Mouse (Mus musculus) gastrocnemius, adult 2 months (tissue): Measurements from ENCODE around the gene Mettl15. TPM values are rescaled to one million over a fixed set of nuclear protein-coding genes. Genes with fewer than 3 reads are reported as not detected.

Source experiments
- DNase-seq: peaks from one replicate; pipeline ENCODE4 v3.0.0; 2022
- H3K27ac ChIP-seq: fragments of 200-600 bp; 2 replicates; pipeline ENCODE4 v1.8.1; 2022; ENCODE audit warnings: mild to moderate bottlenecking
- H3K4me3 ChIP-seq: fragments of 200-600 bp; 2 replicates; pipeline ENCODE4 v1.8.1; 2022; ENCODE audit warnings: mild to moderate bottlenecking, moderate library complexity
- CTCF ChIP-seq: fragments of 200-600 bp; IDR thresholded peaks from 2 replicates; pipeline ENCODE4 v1.8.1; 2022; ENCODE audit warnings: antibody characterized with exemption, mild to moderate bottlenecking, moderate library complexity
- intact Hi-C: fragments of 180-260 bp; cut with DNase I; formaldehyde crosslinking; loops from one replicate; pipeline ENCODE4 v1.15.1; 2025
- microRNA-seq: library from miRNA; unstranded; fragments of <30 nt; microRNA quantifications from one replicate; pipeline ENCODE4 v1.2.0, GENCODE M21; 2021
- total RNA-seq, 2 experiments: library from RNA; stranded (reverse); gene quantifications; 2 replicates each; pipeline ENCODE4 v1.2.3; 2021

Gene Mettl15
- total RNA-seq, 2 experiments from 2014 or later = 3.2 to 7.9 TPM

DNA sequence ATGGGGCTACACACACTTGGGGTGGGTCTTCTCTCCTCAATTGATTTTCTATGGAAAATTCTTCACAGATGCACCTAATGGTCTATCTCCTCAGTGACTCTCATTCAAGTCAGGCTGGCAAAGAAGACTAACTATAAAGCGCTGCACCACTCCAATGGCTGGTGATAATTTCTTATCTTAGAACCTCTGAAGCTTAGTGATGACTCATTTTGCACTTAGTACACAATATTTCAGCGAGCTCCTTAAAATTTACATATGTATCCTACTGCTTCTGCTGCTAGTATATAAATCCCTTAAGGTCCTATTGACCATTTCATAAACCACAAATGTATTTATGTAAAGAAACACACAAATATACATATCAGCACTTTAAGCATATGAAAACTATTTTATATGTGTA lies 136.1 kb downstream of the Mettl15 start:
- intact Hi-C loops = no loop called here
- DNase-seq = no peak
- Histone ChIP-seq H3K27ac (no peak overlapping the region), H3K4me3 (no peak overlapping the region)
- no peak for TF ChIP-seq CTCF

DNA sequence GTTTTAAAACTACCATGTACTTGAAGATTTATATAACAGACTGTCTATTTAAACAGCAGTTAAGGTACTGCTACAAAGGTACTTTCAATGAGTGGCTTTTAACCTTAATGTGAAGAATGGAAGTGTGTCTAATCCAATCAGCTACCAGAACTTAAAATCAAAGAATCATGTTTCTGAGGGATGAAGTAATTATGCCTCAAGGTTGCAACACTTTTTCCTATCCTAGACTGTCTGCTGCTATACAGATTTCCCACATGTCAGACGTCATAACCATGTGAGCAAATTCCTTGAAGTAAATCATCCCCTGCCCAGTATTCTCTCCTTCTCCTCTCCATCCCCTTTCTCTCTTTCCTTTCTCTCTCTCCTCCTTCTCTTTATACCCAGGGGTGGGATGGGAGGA lies 140.2 kb downstream of the Mettl15 start:
- H3K4me3 ChIP-seq = no peak overlapping the region
- no peak for DNase-seq
- TF ChIP-seq CTCF = no peak
- H3K27ac ChIP-seq = no peak overlapping the region
- intact Hi-C loops = no loop called here

DNA sequence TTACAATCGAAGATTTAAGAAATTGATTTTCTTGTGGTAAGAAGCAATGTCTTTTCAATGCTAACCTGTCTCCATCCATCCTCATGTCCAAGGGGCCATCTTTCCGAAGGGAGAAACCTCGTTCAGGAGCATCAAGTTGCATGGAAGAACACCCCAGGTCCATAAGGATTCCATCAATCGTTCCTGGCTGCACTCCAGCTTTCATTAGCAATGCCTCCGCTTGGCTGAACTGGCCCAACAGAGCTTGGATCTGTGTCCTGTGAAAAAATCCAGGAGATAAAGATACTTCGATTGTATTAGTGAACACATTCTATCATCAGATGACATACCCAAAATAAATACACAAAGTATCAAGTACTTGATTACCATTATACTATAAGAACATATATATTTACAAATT lies 143.3 kb downstream of the Mettl15 start:
- H3K27ac ChIP-seq = no peak overlapping the region
- intact Hi-C loops = no loop called here
- no peak overlapping the region for H3K4me3 ChIP-seq
- TF ChIP-seq CTCF = no peak
- no peak for DNase-seq

DNA sequence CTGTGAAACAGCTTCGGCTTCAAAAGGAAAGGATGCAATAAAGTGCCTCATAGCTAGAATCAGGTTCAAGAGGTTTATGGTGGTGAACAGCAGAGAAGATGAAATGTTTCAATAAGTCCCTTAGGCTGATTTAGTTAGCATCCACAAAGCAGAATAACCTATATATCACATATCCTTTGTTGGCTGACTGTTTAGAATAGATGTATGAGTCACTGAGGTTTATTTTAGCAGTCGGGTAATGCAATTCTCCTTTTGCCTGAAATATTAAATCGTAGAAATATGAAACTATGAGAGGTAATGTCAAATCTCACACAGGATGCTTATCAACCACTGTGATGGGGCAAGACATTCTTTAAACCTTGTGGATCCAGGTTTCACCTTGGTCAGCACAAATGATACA lies 149.8 kb downstream of the Mettl15 start:
- no peak for TF ChIP-seq CTCF
- intact Hi-C loops = no loop called here

DNA sequence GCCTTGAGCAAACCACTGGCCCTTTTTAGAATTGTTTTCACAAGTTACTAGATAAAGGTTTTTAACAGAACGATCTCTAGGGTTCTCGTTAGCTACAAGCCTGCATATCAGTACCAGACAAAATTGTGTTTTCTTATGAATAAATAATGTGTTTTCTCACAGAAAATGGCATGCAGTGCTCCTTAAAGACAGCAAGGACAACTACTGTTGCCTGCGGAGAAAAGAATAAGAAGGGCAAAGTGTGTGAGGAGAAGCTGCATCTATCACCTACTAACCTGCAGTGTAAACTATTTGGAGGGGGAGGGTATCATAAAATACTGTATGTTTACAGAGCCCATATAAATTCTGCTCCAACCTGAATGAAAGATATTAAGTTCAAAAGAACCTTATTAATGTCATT lies 150.6 kb downstream of the Mettl15 start:
- DNase-seq = no peak
- Histone ChIP-seq H3K4me3 (no peak overlapping the region), H3K27ac (no peak overlapping the region)
- no peak for TF ChIP-seq CTCF
- intact Hi-C loops = no loop called here

More for the DNA sequence above, 149.8 kb downstream of the Mettl15 start:
- Histone ChIP-seq H3K27ac (no peak overlapping the region), H3K4me3 (no peak overlapping the region)
- no peak for DNase-seq

DNA sequence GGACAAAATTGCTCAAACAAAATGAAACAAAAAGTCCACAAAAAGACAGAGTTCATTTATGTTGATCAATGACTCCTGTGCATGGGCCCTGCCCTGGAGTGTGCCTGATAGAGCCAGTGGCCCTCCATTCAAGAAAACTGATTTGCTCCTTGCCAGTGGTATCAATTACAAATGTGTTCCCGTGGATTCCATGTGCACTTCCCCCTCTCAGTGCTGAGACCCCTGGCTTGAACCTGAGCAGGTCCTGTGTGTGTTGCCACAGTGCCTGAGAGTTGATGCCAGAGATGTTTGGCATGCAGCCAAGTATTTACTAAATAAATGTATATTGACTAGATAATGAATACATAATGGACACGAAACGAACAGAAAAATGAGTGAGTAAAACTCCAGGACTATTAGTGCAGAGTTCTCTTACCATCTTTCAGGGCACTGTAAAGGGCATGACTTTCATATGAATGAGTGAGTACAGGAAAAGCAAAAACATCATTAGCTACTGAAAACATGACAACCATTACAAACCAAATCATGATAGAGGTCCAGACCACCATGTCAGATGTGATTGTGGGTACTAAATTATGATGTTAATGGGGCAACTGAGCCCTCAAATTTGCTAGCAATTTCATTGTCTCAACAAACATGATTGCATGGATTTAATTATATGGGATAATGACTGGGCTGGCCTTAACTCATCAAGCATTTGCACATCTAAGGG lies 174.6 kb downstream of the Mettl15 start:
- Histone ChIP-seq H3K27ac (no peak overlapping the region), H3K4me3 (no peak overlapping the region)
- no peak for DNase-seq
- intact Hi-C loops = no loop called here
- no peak for TF ChIP-seq CTCF

DNA sequence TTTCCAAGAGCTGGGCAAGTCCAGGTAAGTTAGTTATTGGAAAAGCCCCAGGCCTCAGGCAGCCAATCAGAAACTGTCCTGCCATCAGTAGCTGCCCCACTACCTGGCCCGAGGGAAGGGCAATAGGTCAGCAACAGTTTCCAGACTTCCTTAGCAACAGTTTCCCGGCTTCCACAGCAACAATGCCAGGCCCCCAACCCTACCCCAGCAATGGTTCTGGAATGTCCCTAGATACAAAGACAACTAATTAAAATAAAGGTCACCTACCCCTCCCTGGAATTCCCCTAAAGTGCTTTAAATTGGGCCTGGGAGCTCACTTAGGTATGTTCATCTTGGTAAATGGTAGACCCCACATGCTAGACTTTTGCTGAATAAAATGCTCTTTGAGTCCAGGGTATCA lies 230.9 kb downstream of the Mettl15 start:
- H3K27ac ChIP-seq = no peak overlapping the region
- intact Hi-C loops = no loop called here
- no peak for TF ChIP-seq CTCF

More for the DNA sequence above, 230.9 kb downstream of the Mettl15 start:
- H3K4me3 ChIP-seq = no peak overlapping the region
- no peak for DNase-seq

Small RNA genes within 50 kb of the gene (microRNA-seq; reads per million reads assigned to microRNA genes)
- not detected for gene Gm24115

Other genes starting within 250 kb of the Mettl15 start
- under 1 TPM; 0.48 to 0.70 TPM for gene Kif18a, start within 50 bp of the Mettl15 start, total RNA-seq